Mouse (Mus musculus) adrenal gland, postnatal 14 days (tissue): ENCODE measurements around the gene Des. TPM values are rescaled to one million over a fixed set of nuclear protein-coding genes. Genes with fewer than 3 reads are reported as not detected.

Experiments
- DNase-seq: peaks from one replicate; pipeline ENCODE4 v3.0.0; 2021; ENCODE audit warnings: mixed read lengths
- long read RNA-seq, 2 experiments: library from polyadenylated mRNA; stranded (forward); transcript quantifications; one replicate each; pipeline ENCODE4 v2.0.0; 2021
- total RNA-seq: library from RNA; stranded (reverse); gene quantifications from 2 replicates; pipeline ENCODE4 v1.2.3, GENCODE M21; 2021

Des gene
- 19.8 and 26.9 TPM in 2 replicates for total RNA-seq
- long read RNA-seq, experiment 1, transcript Des-201 (9 exons, 3,028 nt): major isoform, 26 of 41 reads
- long read RNA-seq, experiment 1, partial matches to known transcripts: 15 of 41 reads
- long read RNA-seq, experiment 1, other reads (novel, unspliced or antisense): 0 of 41 reads
- long read RNA-seq, experiment 2, transcript Des-201 (9 exons, 3,028 nt): major isoform, 9 of 23 reads
- long read RNA-seq, experiment 2, partial matches to known transcripts: 14 of 23 reads
- long read RNA-seq, experiment 2, other reads (novel, unspliced or antisense): 0 of 23 reads

DNA sequence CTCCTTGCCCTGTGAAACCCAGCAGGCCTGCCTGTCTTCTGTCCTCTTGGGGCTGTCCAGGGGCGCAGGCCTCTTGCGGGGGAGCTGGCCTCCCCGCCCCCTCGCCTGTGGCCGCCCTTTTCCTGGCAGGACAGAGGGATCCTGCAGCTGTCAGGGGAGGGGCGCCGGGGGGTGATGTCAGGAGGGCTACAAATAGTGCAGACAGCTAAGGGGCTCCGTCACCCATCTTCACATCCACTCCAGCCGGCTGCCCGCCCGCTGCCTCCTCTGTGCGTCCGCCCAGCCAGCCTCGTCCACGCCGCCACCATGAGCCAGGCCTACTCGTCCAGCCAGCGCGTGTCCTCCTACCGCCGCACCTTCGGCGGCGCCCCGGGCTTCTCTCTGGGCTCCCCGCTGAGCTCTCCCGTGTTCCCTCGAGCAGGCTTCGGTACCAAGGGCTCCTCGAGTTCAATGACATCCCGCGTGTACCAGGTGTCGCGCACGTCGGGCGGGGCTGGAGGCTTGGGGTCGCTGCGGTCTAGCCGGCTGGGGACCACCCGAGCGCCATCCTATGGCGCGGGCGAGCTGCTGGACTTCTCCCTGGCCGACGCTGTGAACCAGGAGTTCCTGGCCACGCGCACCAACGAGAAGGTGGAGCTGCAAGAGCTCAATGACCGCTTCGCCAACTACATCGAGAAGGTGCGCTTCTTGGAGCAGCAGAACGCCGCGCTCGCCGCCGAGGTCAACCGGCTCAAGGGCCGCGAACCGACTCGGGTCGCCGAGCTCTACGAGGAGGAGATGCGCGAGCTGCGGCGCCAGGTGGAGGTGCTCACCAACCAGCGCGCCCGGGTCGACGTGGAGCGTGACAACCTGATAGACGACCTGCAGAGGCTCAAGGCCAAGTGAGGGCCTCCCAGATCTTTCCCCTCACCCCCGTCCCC, at the start of gene Des:
TSS of gene Des (plus strand) at position 218 of the 920 bp plus-strand sequence.
- DNase-seq: peak; percentile 49

DNA sequence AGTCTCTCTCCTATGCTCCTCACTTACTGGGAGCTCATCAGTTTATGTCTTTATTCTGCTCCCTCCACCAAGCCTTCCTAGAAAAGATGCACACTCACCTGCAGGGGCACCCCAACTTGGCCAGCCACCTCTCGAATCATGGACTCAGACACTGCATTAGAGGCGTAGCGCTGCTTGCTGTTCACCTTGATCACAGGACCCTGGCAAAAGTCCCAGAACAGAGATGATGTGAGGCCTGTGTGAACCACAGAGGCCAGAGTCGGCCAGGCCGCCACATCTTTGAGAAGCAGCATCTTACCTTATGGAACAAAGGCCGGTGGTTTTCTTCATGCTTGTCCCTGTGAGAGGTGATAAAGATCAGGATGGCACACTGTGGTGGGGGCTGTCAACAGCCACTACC, 48.4 kb upstream of the Des start:
- peak; percentile 32 for DNase-seq

- no peak for DNase-seq
Measured at GRCm38 (mm10) chr1:75315011-75315410, 45.1 kb upstream of the Des start.

GRCm38 (mm10) chr1:75315456-75316365, 44.4 kb upstream of the Des start:
- DNase-seq: no peak

- peak; percentile 92 for DNase-seq
Measured at GRCm38 (mm10) chr1:75316861-75317240, 43.3 kb upstream of the Des start.

DNA sequence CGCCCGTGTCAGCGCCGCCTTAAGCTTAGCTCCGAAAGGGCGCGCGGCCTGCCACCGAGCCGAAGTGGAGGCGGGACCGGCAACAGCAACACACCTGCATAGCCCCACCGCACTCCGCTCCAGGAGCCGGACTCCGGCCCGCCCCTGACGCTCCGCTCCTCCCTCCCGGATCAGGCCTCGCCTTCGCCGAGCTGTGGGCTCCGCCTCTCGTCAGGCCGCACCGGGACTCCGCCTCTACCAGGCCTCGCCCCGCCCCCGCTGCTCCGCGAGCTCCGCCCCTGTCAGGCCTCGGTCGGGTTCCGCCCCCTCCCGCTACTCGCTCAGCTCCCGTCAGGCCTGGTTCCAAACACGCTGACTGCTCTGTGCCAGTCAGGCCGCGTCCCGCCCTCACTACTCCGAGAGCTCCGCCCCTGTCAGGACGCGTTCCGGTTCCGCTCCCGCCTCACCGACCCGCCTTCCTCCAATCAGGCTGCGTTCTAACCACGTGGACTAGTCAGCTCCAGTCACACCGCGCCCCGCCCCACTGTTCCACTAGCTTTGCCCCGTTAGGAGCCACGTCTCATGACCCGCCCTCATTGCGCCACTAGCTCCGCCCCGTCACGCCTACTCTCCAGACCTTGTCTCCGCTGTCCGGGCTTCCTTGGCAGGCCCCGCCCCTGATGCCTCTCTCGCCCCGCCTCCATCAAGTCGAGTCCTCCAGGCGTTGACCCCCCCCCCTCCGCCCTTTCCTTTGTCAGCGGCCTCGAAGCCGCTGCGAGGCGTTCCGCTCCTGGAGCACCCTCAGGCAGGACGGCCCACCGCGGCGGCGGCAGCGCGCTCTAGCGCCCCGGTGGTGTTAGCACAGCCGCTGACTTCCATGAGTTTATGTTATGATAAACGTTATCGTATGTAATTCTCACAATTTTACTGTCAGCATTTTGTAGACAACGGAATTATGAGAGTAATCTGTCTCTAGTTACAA, 42.6 kb upstream of the Des start, which contains the start of gene Dnpep:
TSS of gene Dnpep (minus strand) at position 750 of the 961 bp plus-strand sequence.
- DNase-seq: peak; percentile 100

DNA sequence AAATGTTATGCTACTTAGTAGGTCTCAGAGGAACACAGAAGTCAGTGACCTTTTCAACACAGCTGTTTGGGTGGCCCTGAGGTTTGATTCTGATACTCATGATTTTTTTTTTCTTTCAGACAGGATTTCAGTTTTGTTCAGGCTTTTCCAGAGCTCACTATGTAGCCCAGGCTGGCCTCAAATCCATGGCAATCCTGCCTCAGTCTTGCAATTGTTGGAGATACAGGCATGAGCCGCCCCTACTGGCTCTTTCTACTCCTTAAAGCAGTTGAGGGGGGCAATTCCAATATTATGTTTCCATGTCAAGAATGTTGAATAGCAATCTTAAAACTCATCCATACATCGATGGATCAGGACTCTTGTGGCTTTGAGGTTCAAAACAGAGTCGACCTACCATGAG, 41.8 kb upstream of the Des start:
- no peak for DNase-seq

- no peak for DNase-seq
Measured at GRCm38 (mm10) chr1:75318736-75319135, 41.4 kb upstream of the Des start.

DNA sequence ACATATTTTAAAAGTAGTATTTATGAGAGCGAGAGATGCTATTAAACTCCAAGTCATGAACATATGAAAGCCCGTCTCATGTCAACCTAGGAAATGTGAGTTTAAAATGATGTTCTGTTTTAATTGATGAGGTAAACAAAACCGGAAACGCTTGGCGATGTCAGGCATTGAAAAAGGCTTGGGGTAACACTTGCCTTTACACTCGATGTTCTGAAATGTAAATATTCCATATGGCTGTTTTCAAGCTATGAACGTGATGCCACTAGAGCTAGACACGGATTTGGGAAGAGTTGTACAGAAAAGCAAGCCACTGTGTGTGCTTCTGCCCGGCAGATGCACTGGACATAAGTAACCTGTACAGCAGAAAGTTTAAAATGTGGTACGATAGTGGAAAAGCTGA, 41.0 kb upstream of the Des start:
- DNase-seq: no peak

DNA sequence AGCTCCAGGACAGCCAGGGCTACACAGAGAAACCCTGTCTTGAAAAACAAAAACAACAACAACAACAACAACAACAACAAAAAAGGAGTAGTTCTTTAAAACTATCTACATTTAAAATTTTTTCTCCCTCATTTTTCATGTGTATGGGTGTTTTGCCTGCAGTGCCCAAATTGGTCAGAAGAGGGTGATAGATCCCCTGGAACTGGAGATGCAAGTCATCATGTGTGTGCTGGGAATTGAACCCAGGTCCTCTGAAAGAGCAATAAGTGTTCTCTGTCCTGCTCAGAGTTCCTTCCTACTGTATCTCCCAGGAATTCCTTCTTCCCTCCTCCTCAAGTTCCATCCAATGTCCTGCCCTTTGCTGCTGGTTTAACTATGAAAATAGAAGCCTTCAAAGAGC, 32.7 kb upstream of the Des start:
- no peak for DNase-seq

DNA sequence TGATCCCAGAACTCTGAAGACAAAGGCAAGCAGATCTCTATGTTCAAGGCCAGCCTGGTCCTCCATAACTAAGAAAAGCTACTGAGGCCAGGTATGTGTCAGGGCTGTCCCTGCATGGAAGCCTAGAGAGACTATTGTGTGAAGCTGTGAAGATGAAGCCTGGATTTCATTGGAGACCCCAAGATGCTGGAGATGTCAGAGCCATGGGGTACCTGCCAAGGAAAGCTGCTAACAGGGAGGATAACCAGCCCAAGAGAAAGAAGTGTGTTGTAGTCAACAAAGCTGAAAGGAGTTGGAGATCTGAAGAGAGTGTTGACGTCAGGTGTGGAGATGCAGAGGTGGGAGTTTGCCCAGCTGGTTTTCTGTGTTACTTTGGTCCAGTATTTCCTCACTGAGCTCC, 28.9 kb upstream of the Des start:
- DNase-seq: no peak

GRCm38 (mm10) chr1:75336461-75336860, 23.7 kb upstream of the Des start:
- no peak for DNase-seq

DNA sequence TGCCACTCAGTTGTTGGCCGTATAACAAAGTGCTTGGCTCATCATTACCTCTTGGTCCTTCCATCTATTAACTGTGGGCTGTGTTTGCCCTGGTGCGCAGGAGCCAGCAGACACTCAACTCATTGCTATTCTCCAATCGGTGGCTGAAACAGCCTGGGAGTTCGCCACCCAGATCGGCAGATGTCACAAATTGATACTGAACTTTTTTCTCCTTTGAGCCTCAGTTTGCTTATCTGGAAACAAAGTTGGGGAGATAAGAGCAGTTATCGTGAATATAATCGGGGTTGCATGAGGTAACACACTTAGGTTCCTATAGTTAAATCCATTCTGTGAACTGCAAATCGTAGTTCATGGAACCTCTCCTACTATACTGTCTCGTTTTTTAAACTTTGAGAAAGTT, 23.0 kb upstream of the Des start:
- DNase-seq: no peak

DNA sequence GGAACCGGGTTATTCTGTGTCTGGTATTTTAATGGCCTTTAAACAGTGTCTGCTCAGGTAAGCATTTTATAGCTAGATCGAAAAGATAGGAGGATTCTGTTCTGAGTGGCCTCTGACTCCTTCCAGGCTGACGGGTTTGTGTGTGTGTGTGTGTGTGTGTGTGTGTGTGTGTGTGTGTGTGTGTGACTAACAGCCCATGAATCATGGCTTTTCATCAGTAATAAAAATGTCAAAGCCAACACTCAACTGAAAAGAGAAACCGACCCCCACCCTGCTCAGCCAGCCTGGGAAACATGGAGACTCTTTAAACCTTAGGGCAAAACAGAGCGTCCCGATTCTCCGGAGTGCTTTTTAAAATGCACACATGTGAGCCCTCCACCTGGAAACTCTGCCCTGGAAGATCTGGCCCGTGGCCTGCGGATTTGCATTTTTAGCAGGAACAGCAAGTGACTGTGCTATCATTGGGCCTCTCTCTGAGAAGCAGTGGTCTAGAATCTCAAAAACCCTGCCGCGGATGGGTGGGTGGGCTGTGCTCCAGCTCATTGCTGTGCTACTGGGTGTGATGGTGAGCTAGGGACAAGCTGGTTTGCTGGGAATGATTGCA, 21.9 kb upstream of the Des start:
- DNase-seq: peak; percentile 56

GRCm38 (mm10) chr1:75339337-75339736, 20.8 kb upstream of the Des start:
- DNase-seq: no peak

GRCm38 (mm10) chr1:75340519-75340918, 19.6 kb upstream of the Des start:
- DNase-seq: no peak

DNA sequence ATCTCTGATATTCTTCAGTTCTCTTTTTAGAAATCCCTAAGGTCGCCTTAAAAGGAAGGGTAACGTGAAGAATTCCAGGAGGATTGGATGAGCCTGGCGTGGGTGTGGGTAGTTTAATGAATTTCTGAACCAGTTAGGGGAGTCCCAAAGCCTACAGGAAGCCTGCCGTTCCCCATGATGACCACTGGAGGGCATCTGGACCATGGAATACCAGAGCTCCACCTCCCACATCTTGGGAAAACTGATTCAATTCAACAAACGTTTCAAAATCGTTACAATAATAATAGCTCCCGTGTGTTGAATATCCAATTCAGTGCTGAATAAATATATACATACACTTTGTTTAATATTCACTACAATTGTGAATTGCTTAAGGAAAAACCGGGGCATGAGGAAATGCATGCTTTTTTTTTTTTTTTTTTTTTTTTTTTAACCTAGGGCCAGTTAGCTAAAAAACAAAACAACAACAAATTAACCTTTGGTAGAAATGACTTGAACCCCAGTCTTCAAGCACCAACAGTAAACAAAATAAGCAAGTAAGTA, 17.2 kb upstream of the Des start:
- DNase-seq: peak; percentile 83

DNA sequence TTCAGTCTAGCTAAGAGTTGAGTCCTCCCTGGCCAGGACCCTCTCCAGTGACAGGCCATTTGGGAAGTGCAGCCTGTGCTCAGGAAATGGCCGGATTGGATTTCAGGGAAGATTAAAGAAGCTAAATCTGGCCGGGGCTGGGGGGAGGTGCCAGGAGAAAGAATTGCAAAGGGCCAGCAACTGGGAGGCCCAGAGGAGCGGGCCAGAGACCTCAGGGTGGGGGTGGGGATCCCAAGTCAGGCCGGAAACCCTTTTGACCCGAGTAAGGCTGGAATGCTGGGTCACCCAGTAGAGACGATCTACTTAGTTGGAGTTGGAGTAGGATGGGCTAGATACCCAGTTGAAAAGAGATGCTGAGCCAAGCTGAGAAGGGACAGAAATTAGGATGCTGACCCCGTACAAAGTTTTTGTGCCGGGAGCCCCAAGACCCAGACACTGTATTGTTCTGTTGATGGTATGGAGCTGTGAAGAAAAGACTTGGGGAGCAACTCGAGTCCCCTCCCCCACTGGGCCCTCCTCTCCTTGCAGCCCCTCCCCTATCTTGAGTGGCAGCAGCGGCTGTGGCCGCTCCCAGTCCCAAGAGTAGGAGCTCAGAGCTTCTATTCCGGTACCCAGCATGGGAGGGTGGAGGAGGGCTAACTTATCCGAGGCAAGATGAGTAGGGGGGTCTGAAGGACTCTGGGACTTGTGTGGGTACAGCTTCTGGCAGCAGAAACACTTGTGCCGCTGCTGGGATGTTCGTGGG, 15.7 kb upstream of the Des start:
- DNase-seq: no peak

GRCm38 (mm10) chr1:75345036-75345935, 14.8 kb upstream of the Des start:
- no peak for DNase-seq
